Mouse (Mus musculus): ENCODE measurements at regions not wholly inside any gene's neighbourhood (a gene's known extent, or its start where the extent isn't known, plus 50 kb on each side); places are given as distances from the start of the nearest gene placed in this dataset.

DNA sequence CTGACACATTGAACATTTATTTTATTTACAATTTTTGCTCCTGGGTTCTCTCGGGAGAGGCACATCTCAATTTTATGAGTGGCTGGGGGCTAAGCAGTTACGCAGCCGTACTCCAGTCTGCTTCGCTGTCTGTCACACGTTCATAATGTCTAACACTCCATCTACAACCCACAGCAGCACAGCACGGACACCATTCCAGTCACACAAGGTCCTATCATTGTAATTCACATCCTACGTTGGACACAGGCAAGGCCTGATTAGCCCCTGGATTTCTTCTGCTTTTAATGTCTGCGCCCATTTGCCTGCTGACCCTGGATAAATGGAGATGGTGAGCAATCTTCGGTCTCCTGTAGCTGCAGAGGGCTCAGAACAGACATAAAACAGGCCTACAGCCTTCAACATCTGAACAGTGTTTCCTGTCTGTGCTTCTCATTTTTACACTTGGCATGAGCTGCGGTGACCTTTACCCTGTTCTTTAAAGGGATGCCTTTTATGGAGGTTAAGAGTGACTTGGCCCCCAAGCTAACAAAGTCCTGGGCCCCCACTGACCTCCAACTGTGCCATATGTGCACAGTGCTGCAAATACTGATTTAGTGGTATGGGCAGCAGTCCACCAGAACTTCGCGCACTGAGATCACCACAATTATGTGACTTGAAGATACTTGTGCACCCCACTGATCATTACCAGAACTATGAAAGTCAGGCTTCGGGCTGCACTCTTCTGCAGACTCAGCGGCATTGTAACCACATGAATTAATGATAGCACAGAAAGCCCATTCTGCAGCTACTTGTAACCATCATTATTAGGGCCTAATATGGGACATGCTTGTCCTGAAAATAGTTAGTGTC is 281.9 kb upstream of the Epha3 start:
- TF ChIP-seq EP300 (IDR thresholded peaks at IDR 0.05) (no peak), CTCF (IDR thresholded peaks at IDR 0.05) (no peak)
